Mouse (Mus musculus): ENCODE results near the gene Cacnb3. TPM values are rescaled to one million over a fixed set of nuclear protein-coding genes. Genes with fewer than 3 reads are reported as not detected.

Cacnb3 gene
- total RNA-seq, 2 experiments from 2014 or later = 28.6 to 34.5 TPM

DNA sequence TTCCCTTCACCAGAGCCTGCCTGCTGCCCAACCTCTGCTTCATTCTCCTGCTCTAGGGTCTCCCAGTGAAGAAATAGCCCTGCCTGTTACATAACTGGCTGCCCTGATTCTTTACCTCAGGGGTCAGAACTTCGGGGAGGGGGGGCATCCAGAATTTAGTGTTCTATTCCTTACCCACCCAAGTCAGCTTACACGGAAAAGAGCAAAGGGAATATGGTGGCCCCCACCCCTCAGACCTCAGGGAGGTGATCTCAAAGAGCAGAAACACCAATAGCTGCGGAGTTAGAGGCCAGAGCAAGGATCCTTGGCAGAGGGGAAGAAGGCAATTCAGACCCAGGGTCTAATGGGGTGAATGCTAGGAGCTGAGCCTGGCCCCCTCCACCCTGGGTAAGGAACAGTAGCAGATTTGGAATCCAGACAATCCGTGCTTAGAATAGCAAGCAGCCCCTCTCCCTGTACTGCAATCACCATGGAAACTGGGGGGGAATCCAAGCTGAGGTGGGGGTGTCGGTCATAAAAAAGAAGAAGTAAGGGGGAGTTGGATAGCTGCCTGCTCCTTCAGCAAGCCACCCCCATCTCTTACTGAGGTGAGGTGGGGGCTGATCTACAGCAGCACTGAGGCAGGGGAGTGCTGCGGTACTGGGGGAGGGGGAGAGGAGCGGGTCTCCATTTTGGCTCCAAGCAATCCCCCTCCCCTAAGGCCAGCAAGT is 43.8 kb downstream of the Cacnb3 start:
- no peak for DNase-seq (ENCODE audit: low spot score in 2 of 2)

DNA sequence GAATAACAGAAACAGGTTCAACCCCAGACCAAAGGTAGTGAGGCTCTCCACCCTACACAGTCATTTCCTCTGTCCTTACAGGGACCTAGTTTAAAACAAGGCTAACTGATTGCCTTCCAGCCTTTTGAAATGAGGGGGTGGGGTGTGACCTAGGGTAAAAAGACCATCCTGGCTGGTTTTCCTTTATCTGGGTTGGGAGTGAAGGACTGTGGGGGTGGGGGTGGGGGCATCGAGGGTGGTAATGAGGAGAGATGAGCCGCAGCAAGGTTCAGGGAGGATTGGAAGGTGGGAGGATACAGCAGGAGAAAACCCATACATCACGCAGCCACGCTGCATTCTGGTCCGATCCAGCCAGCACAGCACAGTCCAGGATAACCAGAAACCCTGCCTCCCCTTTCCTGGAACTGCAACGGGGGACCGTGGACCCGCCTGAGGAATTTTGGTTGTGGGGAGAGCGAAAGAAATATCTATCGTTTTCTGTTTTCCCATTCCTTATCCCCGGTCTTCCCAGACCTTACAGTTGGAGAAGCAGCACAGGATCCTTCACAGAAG is 44.4 kb downstream of the Cacnb3 start:
- no peak for DNase-seq (ENCODE audit: low spot score in 2 of 2)

DNA sequence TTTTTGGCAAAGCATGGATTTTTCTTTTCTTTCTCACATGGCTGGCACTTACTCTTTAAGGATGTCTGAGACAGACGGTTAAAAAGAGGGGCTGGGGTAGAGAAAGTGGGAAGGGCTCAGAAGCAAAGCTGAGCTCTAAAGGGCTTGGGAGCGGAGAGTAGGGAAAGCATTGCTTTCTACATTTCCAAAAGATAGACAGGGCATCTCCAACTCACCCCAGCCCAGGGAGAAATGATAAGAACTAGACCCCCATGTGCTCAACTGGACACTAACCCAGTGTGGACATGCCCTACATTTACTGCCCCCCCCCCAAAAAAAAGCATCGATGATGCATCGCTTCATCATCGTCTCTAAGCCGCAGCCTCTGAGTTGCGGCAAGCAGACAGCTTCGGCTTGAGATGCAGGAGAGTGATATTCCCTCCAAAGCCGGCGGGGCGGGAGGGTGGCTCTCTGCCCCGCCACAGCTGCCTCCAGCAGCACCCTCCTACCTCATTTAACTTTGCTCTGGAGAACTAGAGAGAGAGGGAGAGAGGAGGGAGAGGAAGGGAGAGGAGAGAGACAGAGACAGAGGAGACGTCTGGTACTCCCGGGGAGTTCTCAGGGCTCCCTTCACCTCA is 45.1 kb downstream of the Cacnb3 start:
- DNase-seq (ENCODE audit: low spot score in 2 of 2) = no peak

DNA sequence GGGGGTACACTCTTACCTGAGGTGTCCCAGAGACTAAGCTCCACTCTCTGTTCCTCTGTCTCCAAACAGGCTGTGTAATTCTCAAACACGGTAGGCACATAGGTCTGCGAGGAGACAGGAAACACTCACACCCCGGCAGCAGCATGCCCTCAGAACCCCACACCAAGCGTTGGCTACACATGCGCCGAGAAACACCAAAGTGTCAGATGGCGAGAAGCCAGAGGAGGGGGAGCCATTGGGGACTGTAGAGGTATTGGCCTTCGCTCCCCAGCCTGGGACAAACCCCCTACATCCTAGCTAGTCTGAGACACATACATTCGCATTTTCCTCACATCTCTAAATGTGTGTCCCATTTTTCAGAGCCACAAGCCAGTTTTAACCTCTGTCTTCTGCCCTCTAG is 45.8 kb downstream of the Cacnb3 start:
- no peak for DNase-seq (ENCODE audit: low spot score in 2 of 2)

DNA sequence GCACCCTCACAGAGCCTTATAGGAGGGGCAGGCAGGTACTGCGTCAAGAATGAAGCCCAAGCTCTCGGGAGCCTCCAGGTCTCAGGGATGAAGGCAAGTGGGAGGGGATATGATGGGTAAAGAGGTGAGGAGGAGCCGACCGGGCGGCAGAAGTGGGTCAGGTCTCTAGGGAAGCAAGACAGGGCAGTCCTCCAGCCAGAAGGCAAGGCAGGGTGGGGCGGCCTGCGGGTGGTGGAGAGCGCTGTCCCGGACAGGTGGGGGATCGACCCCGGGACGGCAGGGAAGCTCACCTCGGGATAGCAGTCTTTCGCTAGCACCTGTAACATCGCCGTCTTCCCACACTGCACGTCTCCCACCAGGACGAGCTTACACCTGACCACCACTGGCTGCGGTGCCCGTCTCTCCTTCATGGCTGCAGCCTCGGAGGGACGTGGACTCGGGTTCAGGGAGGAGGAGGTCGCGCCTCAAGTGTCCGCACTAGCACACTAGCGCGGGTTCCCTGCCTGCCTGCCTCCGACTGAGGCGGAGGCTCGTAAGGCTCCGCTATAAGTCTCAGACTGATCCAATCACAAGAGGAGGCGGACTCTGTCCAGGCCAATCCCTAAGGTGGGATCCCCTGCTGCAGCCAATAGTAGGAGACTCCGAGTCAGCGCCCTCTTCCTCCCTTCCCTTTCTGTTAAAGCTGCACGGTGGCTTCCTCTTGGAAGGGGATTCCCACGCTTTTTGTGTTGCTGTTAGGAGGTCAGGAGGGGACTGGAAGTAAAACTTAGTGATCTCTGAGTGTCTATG is 46.5 kb downstream of the Cacnb3 start, which contains the start of gene Rnd1:
Rnd1 (minus strand) TSS at position 522 of the 789 bp plus-strand sequence.
- peak; percentile 19 to 57 for DNase-seq (ENCODE audit: low spot score in 2 of 2)

DNA sequence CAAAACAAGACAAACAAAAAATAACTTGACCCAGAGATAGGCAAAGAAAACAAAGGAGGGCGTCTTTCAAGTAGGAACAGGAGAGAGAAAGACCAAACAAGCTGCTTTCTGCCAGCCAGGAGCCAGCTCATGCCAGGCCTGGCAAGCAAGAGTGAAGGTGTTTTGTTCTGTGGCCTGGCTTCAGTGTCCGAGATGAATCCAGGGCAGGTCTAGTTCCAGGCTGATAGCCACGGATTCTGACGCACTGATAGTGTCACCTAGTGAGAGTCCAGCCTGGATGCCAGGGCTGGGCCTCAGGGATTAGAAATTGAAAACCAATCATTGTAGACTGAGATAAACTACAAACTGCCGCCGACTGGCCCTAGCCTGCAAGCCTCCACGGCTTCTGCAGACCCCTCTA is 47.3 kb downstream of the Cacnb3 start:
- no peak for DNase-seq (ENCODE audit: low spot score in 2 of 2)

DNA sequence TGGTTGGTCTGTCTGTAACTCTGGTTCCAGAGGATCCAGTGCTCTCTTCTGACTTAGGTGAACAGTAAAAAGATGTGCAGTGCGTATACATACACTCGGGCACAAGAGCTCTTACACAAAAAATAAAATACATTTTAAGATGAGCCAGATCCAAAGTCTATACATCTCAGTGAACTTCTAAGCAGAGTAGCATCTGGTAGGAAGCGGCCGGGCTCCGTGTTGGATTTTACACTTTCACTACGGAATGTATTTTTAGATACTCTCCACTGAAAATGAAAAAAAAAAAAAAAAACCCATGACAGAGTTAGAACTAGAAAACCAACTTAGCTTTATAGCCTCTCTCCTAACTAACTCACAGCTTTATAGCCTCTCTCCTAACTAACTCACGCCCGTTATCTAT is 50.0 kb downstream of the Cacnb3 start:
- DNase-seq (ENCODE audit: low spot score in 2 of 2) = no peak

DNA sequence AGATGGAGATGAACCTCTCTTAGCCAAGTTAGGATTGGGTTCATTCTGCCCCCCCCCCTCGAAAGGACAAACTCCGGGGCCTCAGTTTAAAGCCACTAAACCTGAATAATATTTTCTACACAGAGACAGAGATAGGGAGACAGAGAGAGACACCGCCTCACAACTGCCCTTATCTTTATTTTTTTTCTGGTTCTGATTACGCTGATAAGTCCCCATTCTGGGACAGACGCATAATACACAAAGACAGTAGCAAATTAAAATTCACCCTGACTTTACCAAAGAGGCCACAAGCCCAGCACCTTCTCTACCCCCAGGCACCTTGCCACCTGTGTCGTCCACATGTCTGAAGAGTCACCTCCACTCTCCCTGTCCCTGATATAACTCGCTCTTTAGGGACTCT is 51.0 kb downstream of the Cacnb3 start:
- DNase-seq (ENCODE audit: low spot score in 2 of 2) = no peak

DNA sequence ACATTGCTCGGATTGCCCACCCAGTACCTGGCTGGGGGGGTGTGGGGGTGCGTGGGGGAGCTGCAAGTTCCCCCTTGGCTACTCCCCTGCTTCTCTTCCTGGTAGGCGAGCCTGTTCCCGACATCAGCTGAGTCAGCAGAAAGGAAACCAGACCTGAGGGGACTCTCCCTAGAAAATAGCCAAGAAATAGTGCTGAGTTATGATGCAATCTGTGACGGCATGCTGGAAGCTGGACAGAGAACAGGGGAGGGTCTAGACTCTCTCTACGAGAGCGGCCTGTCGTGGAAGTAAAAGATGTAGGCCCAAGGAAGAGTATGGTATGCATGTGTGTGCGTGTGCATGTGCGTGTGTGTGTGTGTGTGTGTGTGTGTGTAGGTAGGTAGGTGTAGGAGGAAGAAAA is 52.5 kb downstream of the Cacnb3 start:
- DNase-seq (ENCODE audit: low spot score in 2 of 2) = no peak

DNA sequence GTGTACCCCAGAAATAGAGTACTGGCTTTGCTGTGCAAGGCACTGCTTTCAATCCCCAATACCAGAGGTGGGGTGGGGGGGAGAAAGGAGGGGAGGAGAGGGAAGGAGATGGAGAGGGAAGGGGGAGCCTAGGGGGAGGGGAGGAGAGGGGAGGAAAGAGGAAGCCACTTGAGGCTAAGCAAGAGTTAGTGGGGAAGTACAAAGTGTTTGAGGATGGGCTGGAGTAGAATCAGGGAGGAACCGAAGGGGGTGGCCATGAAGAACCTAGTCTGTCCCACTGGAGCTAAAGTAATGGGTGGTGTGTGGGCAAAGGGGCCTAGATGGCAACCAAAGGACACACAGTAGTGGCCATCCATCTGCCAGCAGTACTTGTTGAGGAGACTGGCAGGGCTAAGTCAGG is 53.1 kb downstream of the Cacnb3 start:
- DNase-seq (ENCODE audit: low spot score in 2 of 2) = no peak

DNA sequence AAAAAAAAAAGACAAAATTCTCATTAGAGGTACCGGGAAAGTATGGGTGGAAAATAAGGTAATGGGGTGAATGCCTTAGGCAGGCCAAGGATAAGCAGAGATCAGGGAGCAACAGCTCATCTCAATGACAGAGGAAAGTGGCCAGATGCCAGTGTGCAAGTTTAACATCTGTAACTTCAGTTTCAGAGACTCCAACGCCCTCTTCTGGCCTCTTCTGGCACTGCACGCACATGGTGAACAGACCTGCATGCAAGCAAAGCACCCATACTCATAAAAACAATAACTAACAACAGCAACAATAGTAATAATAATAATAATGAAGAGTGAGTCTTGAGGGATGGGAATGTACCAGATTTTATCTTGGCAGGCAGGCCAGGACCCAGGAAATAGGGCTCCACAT is 55.3 kb downstream of the Cacnb3 start:
- no peak for DNase-seq (ENCODE audit: low spot score in 2 of 2)

DNA sequence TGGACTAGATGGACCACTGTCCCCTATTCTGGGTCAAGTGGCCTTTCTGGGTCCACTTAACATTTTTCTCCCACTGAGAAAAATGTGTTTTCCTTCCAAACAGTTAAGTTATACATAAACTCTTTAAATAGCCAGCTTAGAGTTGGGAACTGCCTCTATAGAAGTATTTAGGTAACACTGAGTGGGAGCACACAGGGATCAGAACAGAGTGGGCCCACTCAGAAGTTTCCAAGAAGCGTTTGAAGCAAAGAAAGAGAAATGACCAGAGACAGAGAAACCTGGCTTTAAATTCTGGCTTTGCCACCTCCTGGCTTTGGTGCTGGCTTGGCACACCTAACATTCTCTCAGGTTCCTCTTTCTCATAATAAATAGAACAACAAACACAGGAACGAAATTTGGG is 59.0 kb downstream of the Cacnb3 start:
- no peak for DNase-seq (ENCODE audit: low spot score in 2 of 2)

DNA sequence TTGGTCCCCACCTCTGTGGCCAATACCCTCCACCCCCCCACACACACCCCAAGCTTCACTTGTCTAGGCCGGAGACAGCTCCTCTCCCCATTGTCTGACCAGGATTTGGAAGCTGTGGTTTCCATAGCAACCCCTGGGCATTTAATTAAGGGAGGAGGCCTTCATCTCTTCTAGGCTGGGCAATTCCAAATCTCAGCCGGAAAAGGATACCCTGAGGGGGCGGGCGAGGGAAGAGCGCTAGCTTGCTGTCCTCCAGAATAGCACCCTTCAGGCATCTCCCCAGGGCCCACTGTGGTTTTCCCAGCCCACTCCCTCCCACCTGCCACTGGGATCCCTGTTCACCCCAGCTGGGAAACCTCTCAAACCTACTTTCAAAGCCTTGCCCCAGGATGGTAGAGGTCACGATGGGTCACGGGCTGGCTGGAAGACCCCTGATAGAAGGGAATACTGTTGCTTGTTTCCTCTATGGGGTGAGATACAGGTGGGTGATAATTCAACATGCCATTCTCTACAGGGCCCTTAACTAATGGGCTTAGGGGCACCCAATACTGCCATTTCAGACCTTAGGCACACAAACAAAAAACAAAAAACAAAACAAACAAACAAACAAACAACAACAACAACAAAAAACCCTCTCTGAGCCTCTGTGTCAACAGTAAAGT is 61.0 kb downstream of the Cacnb3 start:
- DNase-seq (ENCODE audit: low spot score in 2 of 2) = no peak

DNA sequence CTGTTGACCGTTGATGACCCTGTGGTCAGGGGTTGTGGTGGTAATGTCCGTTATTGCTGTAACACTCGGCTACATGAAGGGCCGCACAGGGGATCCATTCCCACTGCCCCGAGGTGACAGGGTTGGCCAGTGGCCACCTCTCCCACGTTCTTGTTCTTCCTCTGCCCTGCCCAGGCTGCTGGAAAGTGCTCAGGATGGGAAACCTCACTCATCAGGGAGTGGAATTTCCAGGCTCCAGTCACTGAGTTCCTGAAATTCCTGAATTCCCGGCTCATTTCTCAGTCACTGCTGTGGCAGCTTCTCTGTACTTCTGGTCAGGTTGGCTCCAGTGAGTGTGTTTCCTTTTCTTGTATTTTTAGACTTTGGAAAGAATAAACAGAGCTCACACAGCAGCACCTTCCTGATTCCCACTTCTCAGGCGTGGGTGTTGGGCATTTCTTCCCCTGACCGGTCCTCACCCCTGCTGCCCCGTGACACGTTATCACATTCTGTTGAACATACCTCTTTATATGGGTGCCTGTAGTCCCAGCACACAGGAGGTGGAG is 61.6 kb downstream of the Cacnb3 start:
- no peak for DNase-seq (ENCODE audit: low spot score in 2 of 2)

Other genes with a start within 250 kb of the Cacnb3 start
- gene Olfr283, start 249.9 kb upstream of the Cacnb3 start, total RNA-seq (2021) = not detected
- not detected for gene Olfr282, start 199.6 kb upstream of the Cacnb3 start, total RNA-seq (2021)
- gene Olfr281, start 178.3 kb upstream of the Cacnb3 start, total RNA-seq (2021) = not detected
- not detected for gene OR5BS1P, start 160.9 kb upstream of the Cacnb3 start, total RNA-seq (2021)
- not detected for gene Lalba, start 148.1 kb upstream of the Cacnb3 start, total RNA-seq (2021)
- gene Olfr279, start 138.4 kb upstream of the Cacnb3 start, total RNA-seq (2021) = not detected
- 10 to 100 TPM; 85.3 to 94.8 TPM for gene Kansl2, start 96.6 kb upstream of the Cacnb3 start, total RNA-seq (2021)
- 10 to 100 TPM; 52.8 to 65.1 TPM for gene Ccnt1, start 59.9 kb upstream of the Cacnb3 start, total RNA-seq (2021)
- gene 4930415O20Rik, start 59.8 kb upstream of the Cacnb3 start, total RNA-seq (2021) = under 1 TPM in 1 of 2 experiments, not detected in 1; 0.62 TPM
- gene Adcy6, start 20.8 kb upstream of the Cacnb3 start, total RNA-seq (2021) = 10 to 100 TPM; 78.0 to 83.3 TPM
- 10 to 100 TPM; 76.4 to 85.9 TPM for gene Ddx23, start 32.1 kb downstream of the Cacnb3 start, total RNA-seq (2021)
- 1 to 10 TPM; 1.1 to 1.9 TPM for gene Rnd1, start 46.6 kb downstream of the Cacnb3 start, total RNA-seq (2021)
- gene Ccdc65, start 77.4 kb downstream of the Cacnb3 start, total RNA-seq (2021) = under 1 TPM; 0.48 to 0.87 TPM
- 10 to 100 TPM; 15.9 to 19.1 TPM for gene Fkbp11, start 97.4 kb downstream of the Cacnb3 start, total RNA-seq (2021)
- gene Arf3, start 132.4 kb downstream of the Cacnb3 start, total RNA-seq (2021) = 100 to 1,000 TPM; 124 to 135 TPM
- 1 to 10 TPM in 1 of 2 experiments, under 1 TPM in 1; 0.68 to 1.2 TPM for gene Wnt10b, start 147.3 kb downstream of the Cacnb3 start, total RNA-seq (2021)
- gene Wnt1, start 159.0 kb downstream of the Cacnb3 start, total RNA-seq (2021) = not detected
- gene Ddn, start 178.7 kb downstream of the Cacnb3 start, total RNA-seq (2021) = 1 to 10 TPM in 1 of 2 experiments, under 1 TPM in 1; 0.76 to 4.2 TPM
- gene Prkag1, start 200.7 kb downstream of the Cacnb3 start, total RNA-seq (2021) = 10 to 100 TPM; 66.4 to 68.2 TPM
- gene Kmt2d, start 240.4 kb downstream of the Cacnb3 start, total RNA-seq (2021) = 10 to 100 TPM; 68.9 to 71.5 TPM